Mouse (Mus musculus) erythroblast, embryonic 14.5 days (primary cell): ENCODE measurements at regions not wholly inside any gene's neighbourhood (a gene's known extent, or its start where the extent isn't known, plus 50 kb on each side); places are given as distances from the start of the nearest gene placed in this dataset.

Experiments
- H3K27me3 ChIP-seq: 2 replicates; pipeline ENCODE4 v1.6.1; 2012; ENCODE audit warnings: inconsistent platforms; ENCODE audit not compliant: control insufficient read depth
- H3K36me3 ChIP-seq: 2 replicates; pipeline ENCODE4 v1.6.1; 2012; ENCODE audit warnings: mild to moderate bottlenecking, inconsistent platforms; ENCODE audit not compliant: control insufficient read depth
- H3K4me1 ChIP-seq: 2 replicates; pipeline ENCODE4 v1.6.1; 2012; ENCODE audit warnings: inconsistent platforms; ENCODE audit not compliant: control insufficient read depth
- H3K4me3 ChIP-seq: replicated peaks from 2 replicates; pipeline ENCODE3; 2012; ENCODE audit warnings: moderate library complexity, mild to moderate bottlenecking, inconsistent platforms
- H3K9me3 ChIP-seq: 2 replicates; pipeline ENCODE4 v1.6.1; 2012; ENCODE audit warnings: low read length, inconsistent platforms, mixed read lengths; ENCODE audit not compliant: control insufficient read depth
- GATA1 ChIP-seq: IDR thresholded peaks from 2 replicates; pipeline ENCODE4 v1.6.1; 2012; ENCODE audit warnings: low read length, inconsistent platforms, mixed read lengths
- TAL1 ChIP-seq: IDR thresholded peaks from 3 replicates; pipeline ENCODE4 v1.6.1; 2012; ENCODE audit warnings: low read length, inconsistent platforms, mixed read lengths

GRCm38 (mm10) chr8:92179327-92179726 is 178.1 kb upstream of the Irx5 start:
- Histone ChIP-seq H3K4me1 (no peaks in the 10 kb centered on the region), H3K36me3 (no peaks in the 10 kb centered on the region), H3K4me3 (no peak overlapping the region), H3K9me3 (no peaks in the 10 kb centered on the region), H3K27me3 (no peaks in the 10 kb centered on the region)
- TF ChIP-seq TAL1 (no peak), GATA1 (no peak)

- TF ChIP-seq GATA1 (no peak), TAL1 (no peak)
- no peaks in the 10 kb centered on the region for H3K9me3 ChIP-seq
- no peaks in the 10 kb centered on the region for H3K4me1 ChIP-seq
These were observed 181.3 kb upstream of the Irx5 start for GRCm38 (mm10) chr8:92176101-92176500.

GRCm38 (mm10) chr8:92174106-92174505 is 183.3 kb upstream of the Irx5 start:
- Histone ChIP-seq H3K36me3 (no peaks in the 10 kb centered on the region), H3K4me3 (no peak overlapping the region), H3K9me3 (no peaks in the 10 kb centered on the region), H3K4me1 (no peaks in the 10 kb centered on the region), H3K27me3 (no peaks in the 10 kb centered on the region)
- no peak for TF ChIP-seq TAL1
- no peak for TF ChIP-seq GATA1

More at GRCm38 (mm10) chr8:92176101-92176500, 181.3 kb upstream of the Irx5 start:
- no peak overlapping the region for H3K4me3 ChIP-seq
- H3K36me3 ChIP-seq = no peaks in the 10 kb centered on the region
- no peaks in the 10 kb centered on the region for H3K27me3 ChIP-seq

- no peak for TF ChIP-seq TAL1
- no peak for TF ChIP-seq GATA1
- H3K4me3 ChIP-seq = no peak overlapping the region
- no peaks in the 10 kb centered on the region for H3K36me3 ChIP-seq
- no peaks in the 10 kb centered on the region for H3K9me3 ChIP-seq
- H3K4me1 ChIP-seq = no peaks in the 10 kb centered on the region
- H3K27me3 ChIP-seq = no peaks in the 10 kb centered on the region
These were observed 185.8 kb upstream of the Irx5 start for GRCm38 (mm10) chr8:92171578-92171977.

- H3K4me3 ChIP-seq = no peak overlapping the region
- no peaks in the 10 kb centered on the region for H3K36me3 ChIP-seq
- no peaks in the 10 kb centered on the region for H3K4me1 ChIP-seq
- TF ChIP-seq GATA1 = no peak
- TF ChIP-seq TAL1 = no peak
- no peaks in the 10 kb centered on the region; the same call in 1 of the 2 replicates for H3K9me3 ChIP-seq
- H3K27me3 ChIP-seq = no peaks in the 10 kb centered on the region
These were observed 190.1 kb upstream of the Irx5 start for GRCm38 (mm10) chr8:92167340-92167783.

GRCm38 (mm10) chr8:92165306-92165705 is 192.1 kb upstream of the Irx5 start:
- H3K36me3 ChIP-seq = no peaks in the 10 kb centered on the region
- H3K4me1 ChIP-seq = no peaks in the 10 kb centered on the region
- no peaks in the 10 kb centered on the region; the same call in 1 of the 2 replicates for H3K9me3 ChIP-seq
- H3K27me3 ChIP-seq = no peaks in the 10 kb centered on the region
- no peak for TF ChIP-seq GATA1
- no peak for TF ChIP-seq TAL1
- no peak overlapping the region for H3K4me3 ChIP-seq

- no peak overlapping the region for H3K4me3 ChIP-seq
- H3K9me3 ChIP-seq = no peaks in the 10 kb centered on the region; the same call in 1 of the 2 replicates
- no peaks in the 10 kb centered on the region for H3K36me3 ChIP-seq
- TF ChIP-seq TAL1 (no peak), GATA1 (no peak)
- H3K4me1 ChIP-seq = no peaks in the 10 kb centered on the region
- no peaks in the 10 kb centered on the region for H3K27me3 ChIP-seq
These were observed 192.9 kb upstream of the Irx5 start for GRCm38 (mm10) chr8:92164496-92164895.

GRCm38 (mm10) chr8:92161002-92161401 is 196.4 kb upstream of the Irx5 start:
- Histone ChIP-seq H3K4me3 (no peak overlapping the region), H3K9me3 (no peaks in the 10 kb centered on the region; the same call in 1 of the 2 replicates), H3K27me3 (no peaks in the 10 kb centered on the region), H3K4me1 (no peaks in the 10 kb centered on the region), H3K36me3 (no peaks in the 10 kb centered on the region)
- no peak for TF ChIP-seq TAL1
- TF ChIP-seq GATA1 = no peak

GRCm38 (mm10) chr8:92158219-92158618 is 199.2 kb upstream of the Irx5 start:
- TF ChIP-seq GATA1 = no peak
- no peak for TF ChIP-seq TAL1
- Histone ChIP-seq H3K9me3 (no peaks in the 10 kb centered on the region), H3K36me3 (no peaks in the 10 kb centered on the region), H3K4me3 (no peak overlapping the region), H3K4me1 (no peaks in the 10 kb centered on the region), H3K27me3 (no peaks in the 10 kb centered on the region)

- no peaks in the 10 kb centered on the region for H3K4me1 ChIP-seq
- no peaks in the 10 kb centered on the region for H3K36me3 ChIP-seq
- H3K27me3 ChIP-seq = no peaks in the 10 kb centered on the region
- no peaks in the 10 kb centered on the region for H3K9me3 ChIP-seq
- H3K4me3 ChIP-seq = no peak overlapping the region
- TF ChIP-seq TAL1 (no peak), GATA1 (no peak)
These were observed 204.9 kb upstream of the Irx5 start for GRCm38 (mm10) chr8:92152478-92152877.
